Mouse (Mus musculus) forebrain, embryonic 12.5 days (tissue): ENCODE measurements around the gene Rhog. TPM values are rescaled to one million over a fixed set of nuclear protein-coding genes. Genes with fewer than 3 reads are reported as not detected.
"Not testable (repeated sequence)": the region's sequence is repeated elsewhere in the genome, so short reads cannot be mapped to it uniquely, and the experiment has no call there.

Experiments
- ATAC-seq: fragments of 200-750 bp; cut with Nextera tagmentation; 2 replicates; pipeline ENCODE4 v1.8.0; 2017; ENCODE audit warnings: moderate TSS enrichment; ENCODE audit not compliant: low FRiP score
- H3K27ac ChIP-seq: fragments of 300-500 bp; sonication (generic); 2 replicates; pipeline ENCODE4 v1.5.1; 2016; ENCODE audit warnings: mild to moderate bottlenecking
- H3K27me3 ChIP-seq: fragments of 300-500 bp; sonication (generic); 2 replicates; pipeline ENCODE4 v1.6.1; 2016; ENCODE audit warnings: mild to moderate bottlenecking
- H3K36me3 ChIP-seq: fragments of 300-500 bp; sonication (generic); replicated peaks from 2 replicates; pipeline ENCODE4 v1.6.1; 2016; ENCODE audit warnings: mild to moderate bottlenecking
- H3K4me1 ChIP-seq: fragments of 300-500 bp; sonication (generic); 2 replicates; pipeline ENCODE4 v1.6.1; 2016
- H3K4me2 ChIP-seq: fragments of 300-500 bp; sonication (generic); 2 replicates; pipeline ENCODE4 v1.6.1; 2016; ENCODE audit warnings: mild to moderate bottlenecking, moderate library complexity
- H3K4me3 ChIP-seq: fragments of 300-500 bp; sonication (generic); replicated peaks from 2 replicates; pipeline ENCODE4 v1.5.1; 2016; ENCODE audit warnings: mild to moderate bottlenecking
- H3K9ac ChIP-seq: fragments of 300-500 bp; sonication (generic); 2 replicates; pipeline ENCODE4 v1.6.1; 2016; ENCODE audit warnings: mild to moderate bottlenecking
- H3K9me3 ChIP-seq: fragments of 300-500 bp; sonication (generic); 2 replicates; pipeline ENCODE4 v1.6.1; 2016
- WGBS: fragments of 180-500 bp; shearing (Covaris S2); methylation state at CpG from one replicate; pipeline ENCODE4 v1.1.7; 2016; 5-methylcytosine and 5-hydroxymethylcytosine counted together
- polyA plus RNA-seq: library from polyadenylated mRNA; unstranded; fragments of >200 nt; fragmentation: Nextera tagmentation; extraction: Ambion mirVana; gene quantifications from 2 replicates; pipeline ENCODE4 v1.2.1, GENCODE M21; 2016

Gene Rhog
- polyA plus RNA-seq, 1 experiment from 2014 or later: 21.7 TPM

DNA sequence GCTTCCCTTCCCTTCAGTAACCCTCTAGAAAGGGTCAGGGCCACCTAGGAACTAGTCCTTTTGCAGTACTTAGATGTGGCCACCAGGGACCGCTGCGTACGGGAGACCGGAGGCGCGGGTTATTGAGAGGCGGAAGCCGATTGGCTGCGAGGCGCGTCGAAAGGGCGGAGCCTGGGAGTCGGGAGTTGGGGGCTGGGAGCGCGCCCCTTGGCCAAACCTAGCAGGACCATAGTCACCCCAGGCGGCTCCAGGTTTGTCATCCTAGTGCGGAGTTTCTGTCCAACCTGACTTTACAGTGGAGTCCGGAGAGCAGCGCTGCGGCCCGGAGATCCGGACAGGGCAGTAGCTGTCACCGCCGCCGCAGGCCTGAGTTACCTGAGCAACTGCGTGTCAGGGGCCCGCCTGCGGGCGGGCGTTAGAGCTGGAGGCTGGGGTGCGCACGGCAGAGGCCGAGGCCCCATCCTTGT, 11.3 kb upstream of the Rhog start:
- Histone ChIP-seq H3K4me2 (peak overlapping the region; percentile 95), H3K4me1 (peaks cover 9% of the 10 kb centered on the region; the same call in 1 of the 2 replicates), H3K9me3 (no peaks in the 10 kb centered on the region), H3K27ac (peak overlapping the region; percentile 51; the same call in 1 of the 2 replicates), H3K9ac (peak overlapping the region; percentile 76), H3K27me3 (peaks cover 10% of the 10 kb centered on the region), H3K4me3 (peak overlapping the region; percentile 81), H3K36me3 (no peaks in the 10 kb centered on the region)
- ATAC-seq: peak; percentile 93
- WGBS: under 1% methylated on average over 34 of the region's 34 CpGs

DNA sequence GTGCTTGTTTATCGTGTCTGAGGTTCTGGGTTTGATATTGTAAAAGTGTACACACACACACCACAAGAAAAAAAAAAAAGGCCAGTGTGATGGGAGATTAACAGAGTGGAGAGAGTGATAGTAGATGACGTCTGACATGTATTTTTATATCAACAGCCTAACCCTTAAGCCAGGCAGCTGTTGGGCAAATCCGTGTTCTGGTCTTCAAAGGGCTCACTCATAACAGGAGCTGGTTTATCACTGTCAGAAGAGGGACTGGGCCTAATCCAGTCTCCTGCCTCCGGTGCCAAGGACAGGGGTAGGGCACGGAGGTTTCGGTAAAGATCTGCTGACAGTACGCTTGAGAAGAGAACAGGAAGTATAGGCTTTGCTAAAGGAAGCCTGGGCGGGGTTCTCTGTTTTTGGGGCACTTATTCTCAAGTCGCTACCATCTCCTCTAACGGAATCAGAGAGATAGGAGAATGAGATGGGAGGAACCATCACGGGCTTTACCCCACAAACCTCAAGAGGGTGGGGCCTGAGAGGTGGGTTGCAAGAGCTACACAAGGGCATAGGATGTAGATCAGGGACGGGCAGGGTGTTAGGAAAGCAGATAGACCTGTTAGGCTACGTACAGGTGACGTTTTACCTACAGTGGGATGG, 10.7 kb upstream of the Rhog start:
- ATAC-seq: peak; percentile 47
- Histone ChIP-seq H3K27me3 (peaks cover 10% of the 10 kb centered on the region), H3K9me3 (no peaks in the 10 kb centered on the region), H3K36me3 (no peaks in the 10 kb centered on the region), H3K9ac (no peak overlapping the region), H3K4me2 (no peak overlapping the region; the same call in 1 of the 2 replicates), H3K4me1 (peaks cover 9% of the 10 kb centered on the region; the same call in 1 of the 2 replicates), H3K4me3 (peak overlapping the region; percentile 81), H3K27ac (no peak overlapping the region)
- 52% methylated on average over 14 of the region's 14 CpGs for WGBS

DNA sequence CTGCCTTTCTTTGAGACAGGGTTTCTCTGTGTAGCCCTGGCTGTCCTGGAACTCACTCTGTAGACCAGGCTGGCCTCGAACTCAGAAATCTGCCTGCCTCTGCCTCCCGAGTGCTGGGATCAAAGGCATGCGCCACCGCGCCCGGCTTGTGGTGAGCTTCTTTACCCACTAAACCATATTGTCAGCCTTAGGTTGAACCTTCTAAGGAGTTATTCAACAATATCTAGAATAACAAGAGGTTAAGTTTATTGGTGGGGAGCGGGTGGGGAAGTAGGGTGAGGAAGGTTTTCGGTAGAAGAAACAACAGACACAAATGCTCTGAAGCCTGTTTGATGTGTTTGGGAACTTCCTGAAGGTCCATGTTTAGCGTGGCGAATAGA, 10.2 kb upstream of the Rhog start:
- 94% methylated on average over 10 of the region's 10 CpGs for WGBS
- peaks cover 10% of the 10 kb centered on the region for H3K27me3 ChIP-seq
- H3K9me3 ChIP-seq, H3K4me2 ChIP-seq, H3K4me1 ChIP-seq, H3K36me3 ChIP-seq, ATAC-seq, H3K9ac ChIP-seq, H3K4me3 ChIP-seq, H3K27ac ChIP-seq: not testable (repeated sequence)

DNA sequence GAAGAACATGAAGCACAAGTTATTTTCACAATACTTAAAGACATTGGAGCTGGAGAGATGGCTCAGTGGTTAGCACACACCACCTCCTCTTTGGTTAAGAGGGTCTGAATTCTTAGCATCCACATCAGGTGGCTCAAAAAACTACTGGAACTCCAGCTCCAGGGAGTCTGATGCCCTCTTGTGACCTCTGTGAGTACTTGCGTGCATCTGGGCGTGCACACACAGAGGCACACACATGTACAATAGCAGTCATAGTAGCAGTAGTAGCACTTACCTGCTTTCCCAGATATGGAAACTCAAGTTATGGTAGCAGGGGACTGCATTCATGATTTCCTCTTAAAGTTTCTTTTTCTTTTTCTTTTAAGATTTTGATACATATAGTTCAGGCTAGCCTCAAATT, 7.2 kb upstream of the Rhog start:
- H3K36me3 ChIP-seq: no peaks in the 10 kb centered on the region
- 82% methylated on average over 2 of the region's 2 CpGs for WGBS
- H3K4me3 ChIP-seq: no peak overlapping the region
- no peak overlapping the region for H3K9ac ChIP-seq
- H3K27ac ChIP-seq: no peak overlapping the region
- no peaks in the 10 kb centered on the region for H3K9me3 ChIP-seq
- no peak overlapping the region for H3K4me2 ChIP-seq
- 0 out of 2 replicates have a peak, but pooled peaks cover under 1% of the 10 kb centered on the region for H3K4me1 ChIP-seq
- no peak for ATAC-seq
- peaks cover under 1% of the 10 kb centered on the region; the same call in 1 of the 2 replicates for H3K27me3 ChIP-seq

DNA sequence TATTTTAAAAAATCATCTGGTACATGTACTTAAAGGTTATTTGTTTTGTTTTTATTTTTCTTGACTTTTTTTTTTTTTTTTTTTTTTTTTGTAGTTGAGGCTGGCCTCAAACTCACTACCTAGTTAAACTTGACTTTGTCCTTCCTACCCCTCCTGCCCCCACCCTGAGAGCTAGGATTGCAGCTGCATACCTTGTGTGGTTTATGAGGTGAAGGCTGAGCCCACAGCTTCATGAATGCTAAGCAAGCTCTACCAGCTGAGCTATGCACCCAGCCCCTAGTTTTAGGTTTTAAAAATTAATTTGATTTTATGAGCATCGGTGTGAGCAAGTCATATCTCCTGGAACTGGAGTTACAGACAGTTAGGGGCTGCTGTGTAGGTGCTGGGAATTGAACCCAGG, 4.7 kb upstream of the Rhog start:
- H3K27ac ChIP-seq: no peak overlapping the region
- no peaks in the 10 kb centered on the region for H3K27me3 ChIP-seq
- ATAC-seq: no peak
- H3K4me2 ChIP-seq: no peak overlapping the region
- no peaks in the 10 kb centered on the region for H3K9me3 ChIP-seq
- H3K36me3 ChIP-seq: no peaks in the 10 kb centered on the region
- no peak overlapping the region for H3K4me3 ChIP-seq
- no peaks in the 10 kb centered on the region for H3K4me1 ChIP-seq
- 87% methylated on average over 1 of the region's 1 CpGs for WGBS
- H3K9ac ChIP-seq: no peak overlapping the region

DNA sequence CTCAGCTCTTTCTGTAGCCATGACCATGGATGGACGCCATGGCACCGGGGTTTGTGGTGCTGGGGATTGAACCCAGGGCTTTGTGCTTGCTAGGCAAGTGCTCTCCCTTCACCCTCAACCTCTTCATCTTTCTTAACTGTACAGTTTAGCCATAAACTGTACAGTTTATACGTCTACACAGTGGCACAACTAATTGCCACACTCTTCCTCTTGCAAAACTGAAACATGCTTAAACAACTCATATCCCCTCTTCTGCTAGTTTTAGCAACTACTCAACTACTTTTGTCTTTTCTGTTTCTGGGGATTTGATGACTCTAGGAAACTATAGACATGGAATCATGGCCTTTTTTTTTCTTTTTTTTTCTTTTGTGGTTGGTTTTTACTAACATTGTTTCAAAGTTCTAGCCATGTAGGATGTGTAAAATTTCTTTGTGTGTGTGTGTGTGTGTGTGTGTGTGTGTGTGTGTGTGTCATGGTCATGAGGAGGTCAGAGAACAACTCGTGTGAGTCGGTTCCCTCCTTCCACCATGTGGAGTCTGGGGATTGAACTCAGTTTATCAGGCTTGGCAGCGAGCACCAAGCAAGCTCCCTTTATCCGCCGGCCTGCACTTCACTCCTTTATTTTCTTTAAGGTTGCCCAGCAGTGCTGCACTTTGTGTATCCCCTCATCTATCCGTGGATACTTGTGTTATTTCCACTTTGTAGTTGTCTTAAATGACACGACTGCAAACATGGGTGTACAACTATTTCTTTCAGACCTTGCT, 4.0 kb upstream of the Rhog start:
- H3K9me3 ChIP-seq: no peaks in the 10 kb centered on the region
- 81% methylated on average over 10 of the region's 10 CpGs for WGBS
- H3K27me3 ChIP-seq: no peaks in the 10 kb centered on the region
- ATAC-seq: no peak
- no peak overlapping the region for H3K9ac ChIP-seq
- H3K4me2 ChIP-seq: no peak overlapping the region
- no peaks in the 10 kb centered on the region for H3K4me1 ChIP-seq
- no peaks in the 10 kb centered on the region for H3K36me3 ChIP-seq
- no peak overlapping the region for H3K4me3 ChIP-seq
- H3K27ac ChIP-seq: no peak overlapping the region

DNA sequence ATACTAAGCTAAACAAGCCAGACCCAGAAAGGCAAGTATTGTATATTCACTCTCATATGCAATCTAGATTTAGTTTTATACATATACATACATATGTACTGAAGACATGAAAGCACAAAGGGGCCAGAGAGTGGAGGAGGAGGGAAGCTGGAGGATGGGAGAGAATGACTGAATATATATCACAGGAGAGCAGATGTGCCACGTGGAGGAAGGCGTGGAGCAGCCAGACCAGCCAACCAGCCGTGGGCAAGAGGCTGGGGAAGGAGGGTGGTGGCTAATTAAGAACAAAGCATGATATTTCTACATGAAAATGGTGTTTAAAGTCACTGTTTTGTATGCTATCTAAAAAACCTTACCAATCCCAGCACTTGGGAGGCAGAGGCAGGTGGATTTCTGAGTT, 2.9 kb upstream of the Rhog start:
- H3K27me3 ChIP-seq: no peaks in the 10 kb centered on the region
- no peaks in the 10 kb centered on the region for H3K9me3 ChIP-seq
- H3K4me1 ChIP-seq: no peaks in the 10 kb centered on the region
- ATAC-seq: no peak
- 79% methylated on average over 3 of the region's 3 CpGs for WGBS
- H3K27ac ChIP-seq: no peak overlapping the region
- no peaks in the 10 kb centered on the region for H3K36me3 ChIP-seq
- H3K4me3 ChIP-seq: no peak overlapping the region
- no peak overlapping the region for H3K4me2 ChIP-seq
- no peak overlapping the region for H3K9ac ChIP-seq

DNA sequence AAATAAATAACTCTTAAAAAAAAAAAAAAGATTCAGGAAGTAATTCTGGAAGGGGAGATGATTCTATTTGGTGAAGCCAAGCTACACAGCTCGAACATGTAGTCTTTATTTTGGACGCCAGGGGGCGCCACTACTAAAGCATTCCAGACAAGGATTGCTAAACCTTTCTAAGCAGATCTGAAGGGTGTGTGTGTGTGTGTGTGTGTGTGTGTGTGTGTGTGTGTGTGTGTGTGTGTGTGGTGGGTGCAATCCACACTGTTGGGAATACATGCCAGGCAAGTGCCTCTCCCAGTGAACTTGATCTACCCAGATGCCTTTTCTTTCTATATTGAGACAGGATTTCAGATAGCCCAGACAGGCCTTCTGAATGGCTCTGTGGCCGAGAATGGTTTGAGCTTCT, 2.3 kb upstream of the Rhog start:
- no peak overlapping the region for H3K27ac ChIP-seq
- no peaks in the 10 kb centered on the region for H3K36me3 ChIP-seq
- H3K4me2 ChIP-seq: no peak overlapping the region
- ATAC-seq: peak; percentile 70; the same call in 1 of the 2 replicates
- H3K4me3 ChIP-seq: no peak overlapping the region
- no peaks in the 10 kb centered on the region for H3K27me3 ChIP-seq
- H3K9me3 ChIP-seq: no peaks in the 10 kb centered on the region
- WGBS: 13% methylated on average over 4 of the region's 4 CpGs
- no peaks in the 10 kb centered on the region for H3K4me1 ChIP-seq
- no peak overlapping the region for H3K9ac ChIP-seq

DNA sequence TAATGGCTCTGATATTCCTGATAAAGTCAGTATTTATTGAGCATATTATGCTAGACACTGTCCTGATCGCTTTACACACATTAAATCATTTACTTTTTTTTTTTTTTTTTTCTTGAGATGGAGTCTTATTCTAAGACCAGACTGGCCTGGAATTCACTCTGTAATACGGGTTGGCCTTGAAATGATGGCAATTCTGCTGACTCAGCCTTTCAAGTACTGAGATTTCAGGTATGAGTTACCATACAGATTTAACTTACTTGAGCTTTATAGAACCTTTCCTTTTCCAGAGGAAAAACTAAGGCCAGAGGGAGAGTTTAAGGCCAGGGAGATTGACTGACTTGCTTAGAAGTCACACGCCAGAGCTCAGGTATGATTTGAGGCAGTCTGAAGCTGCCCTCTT, 782 bp upstream of the Rhog start:
- no peaks in the 10 kb centered on the region for H3K9me3 ChIP-seq
- 78% methylated on average over 3 of the region's 3 CpGs for WGBS
- no peak overlapping the region for H3K4me3 ChIP-seq
- H3K27me3 ChIP-seq: no peaks in the 10 kb centered on the region
- H3K4me1 ChIP-seq: no peaks in the 10 kb centered on the region
- no peak overlapping the region for H3K9ac ChIP-seq
- no peak overlapping the region for H3K27ac ChIP-seq
- no peak for ATAC-seq
- H3K4me2 ChIP-seq: no peak overlapping the region
- no peaks in the 10 kb centered on the region for H3K36me3 ChIP-seq

DNA sequence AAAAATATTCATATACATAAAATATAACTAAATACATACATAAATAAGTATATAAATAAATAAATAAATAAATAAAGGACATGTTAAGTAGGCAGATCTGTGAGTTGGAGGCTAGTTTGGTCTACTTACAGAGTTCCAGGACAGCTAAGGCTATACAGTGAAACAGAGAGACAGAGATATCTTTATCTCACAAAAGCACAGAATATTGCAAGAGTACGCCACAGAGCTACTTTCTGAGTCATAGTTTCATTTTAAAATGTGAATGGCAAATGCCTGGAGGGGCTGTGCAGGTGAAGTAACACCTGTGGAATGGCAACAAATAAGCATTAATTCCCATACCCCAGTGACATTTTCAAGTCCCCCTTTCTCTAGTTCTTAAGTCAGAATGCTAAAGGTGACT, 2.2 kb downstream of the Rhog start:
- no peaks in the 10 kb centered on the region for H3K9me3 ChIP-seq
- no peak overlapping the region for H3K4me3 ChIP-seq
- H3K4me1 ChIP-seq: peaks cover 9% of the 10 kb centered on the region
- H3K9ac ChIP-seq: no peak overlapping the region
- no peaks in the 10 kb centered on the region for H3K36me3 ChIP-seq
- no peak overlapping the region for H3K27ac ChIP-seq
- ATAC-seq: no peak
- H3K27me3 ChIP-seq: no peaks in the 10 kb centered on the region
- WGBS: 96% methylated on average over 1 of the region's 1 CpGs
- no peak overlapping the region for H3K4me2 ChIP-seq

DNA sequence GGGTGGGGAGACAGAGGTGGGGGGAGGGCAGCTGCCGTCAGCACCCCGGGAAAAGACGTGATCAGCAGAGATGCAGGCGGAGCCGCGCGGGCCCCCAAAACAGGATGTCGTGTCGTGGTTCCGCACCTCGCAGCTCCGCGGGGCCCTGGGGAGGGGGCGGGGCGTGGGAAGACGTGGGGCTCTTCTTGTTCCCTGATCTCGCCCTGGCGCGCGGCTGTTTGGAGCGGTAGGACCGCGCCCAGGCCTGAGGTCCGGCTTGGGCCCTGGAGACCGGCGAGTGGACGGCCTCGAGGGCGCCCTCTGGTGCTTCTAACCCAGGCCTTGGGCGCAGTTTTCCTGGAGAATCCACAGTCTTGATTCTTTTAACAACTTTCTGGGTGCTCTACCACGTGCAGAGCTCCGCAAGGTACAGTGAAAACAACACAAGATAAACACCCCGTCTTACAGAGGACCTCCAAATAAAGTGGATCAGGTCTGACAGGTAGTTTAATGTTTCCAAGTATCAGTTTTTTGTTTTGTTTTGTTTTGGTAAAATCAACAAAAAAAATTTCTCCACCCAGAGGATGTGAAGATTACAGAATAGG, 5.1 kb downstream of the Rhog start:
- Histone ChIP-seq H3K4me1 (peaks cover 38% of the 10 kb centered on the region), H3K9ac (peak overlapping the region; percentile 85), H3K4me2 (peak overlapping the region; percentile 91), H3K27ac (peak overlapping the region; percentile 84), H3K9me3 (no peaks in the 10 kb centered on the region), H3K36me3 (no peaks in the 10 kb centered on the region), H3K4me3 (peak overlapping the region; percentile 81), H3K27me3 (no peaks in the 10 kb centered on the region)
- under 1% methylated on average over 33 of the region's 33 CpGs for WGBS
- ATAC-seq: peak; percentile 83

DNA sequence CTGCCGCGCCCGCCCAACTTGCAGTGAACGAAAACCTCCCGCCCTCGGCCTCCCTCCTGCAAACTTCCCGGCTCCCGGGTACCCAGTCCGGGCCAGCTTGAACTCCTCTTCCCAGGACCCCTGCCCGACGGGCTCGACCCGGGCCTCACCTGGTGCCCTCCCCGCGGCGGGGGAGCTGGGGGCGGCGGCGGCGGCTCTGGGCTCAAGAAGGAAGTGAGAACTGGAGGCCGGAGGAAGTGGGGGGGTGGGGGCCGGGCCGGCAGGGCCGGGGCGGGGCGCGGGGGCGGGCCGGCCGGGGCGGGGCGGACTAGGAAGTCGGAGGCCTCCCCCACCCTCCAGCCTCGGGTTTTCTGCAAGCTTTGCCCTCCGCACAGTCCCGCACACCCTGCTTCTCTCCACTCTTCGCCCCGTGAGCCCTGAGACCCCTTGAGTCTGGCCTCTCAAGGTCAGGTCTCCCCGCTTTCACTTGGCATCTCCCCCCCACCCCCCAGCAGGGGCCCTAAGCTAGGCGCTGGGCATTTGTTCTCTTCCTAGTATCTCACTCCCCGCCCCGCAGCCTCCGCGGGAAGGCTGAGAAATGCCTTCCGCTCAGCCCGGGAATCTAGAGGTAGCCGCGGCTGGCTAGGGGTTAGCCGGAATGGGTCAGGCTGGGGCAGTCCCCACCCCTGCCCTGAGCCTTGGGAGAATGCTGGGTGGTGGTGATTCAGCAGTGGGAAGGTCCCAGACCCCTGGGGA, 5.8 kb downstream of the Rhog start:
- under 1% methylated on average over 32 of the region's 49 CpGs for WGBS
- Histone ChIP-seq H3K4me1 (peaks cover 39% of the 10 kb centered on the region), H3K27me3 (no peaks in the 10 kb centered on the region), H3K9me3 (no peaks in the 10 kb centered on the region), H3K9ac (peak overlapping the region; percentile 85), H3K36me3 (no peaks in the 10 kb centered on the region), H3K4me3 (peak overlapping the region; percentile 81), H3K4me2 (peak overlapping the region; percentile 91), H3K27ac (peak overlapping the region; percentile 84)
- ATAC-seq: peak; percentile 78
